Mouse (Mus musculus) Muller cell, postnatal 12 days (primary cell): ENCODE measurements around the gene Chchd5.

ENCODE experiments used
- DNase-seq: peaks from one replicate; pipeline ENCODE4 v3.0.0-alpha.2; 2015; ENCODE audit errors: inconsistent ontology term

Gene Chchd5

DNA sequence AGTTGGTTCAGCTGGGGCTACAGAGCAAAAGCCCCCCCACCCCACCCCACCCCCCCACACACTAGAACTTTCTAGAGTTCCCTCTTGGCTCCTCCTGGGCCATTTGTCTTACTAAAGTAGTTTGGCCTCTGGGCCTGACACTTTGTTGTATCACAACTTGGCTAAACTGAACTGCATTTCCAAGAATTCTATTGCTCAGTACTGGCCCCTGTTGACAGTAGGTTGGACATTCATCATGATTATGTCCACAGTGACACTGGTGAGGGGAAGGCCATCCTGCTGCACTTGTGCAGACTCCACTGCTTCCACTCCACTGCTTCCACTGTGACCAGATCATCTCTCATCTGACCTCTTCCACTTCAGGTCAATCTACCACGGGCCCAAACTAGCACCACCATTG lies 23.3 kb downstream of the Chchd5 start:
- no peak for DNase-seq

DNA sequence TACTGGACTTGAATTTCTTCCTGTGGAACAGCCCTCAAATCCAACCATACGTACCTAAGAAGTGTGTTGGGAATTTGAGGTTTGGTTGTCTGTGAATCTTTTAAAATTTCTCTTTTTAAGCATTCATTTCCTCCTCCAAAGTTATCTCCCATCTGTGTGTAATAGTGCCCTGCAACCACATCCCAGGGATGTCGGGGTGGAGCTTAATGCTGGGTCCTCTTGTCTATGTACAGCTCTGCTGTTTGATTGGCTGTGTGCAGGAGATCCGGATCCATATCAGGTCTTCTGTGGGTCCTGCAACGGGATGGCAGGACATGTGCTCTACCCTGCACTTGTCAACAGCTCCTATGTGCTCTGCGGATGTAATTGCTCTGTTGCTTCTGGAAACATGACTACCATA lies 35.3 kb downstream of the Chchd5 start:
- DNase-seq: no peak

DNA sequence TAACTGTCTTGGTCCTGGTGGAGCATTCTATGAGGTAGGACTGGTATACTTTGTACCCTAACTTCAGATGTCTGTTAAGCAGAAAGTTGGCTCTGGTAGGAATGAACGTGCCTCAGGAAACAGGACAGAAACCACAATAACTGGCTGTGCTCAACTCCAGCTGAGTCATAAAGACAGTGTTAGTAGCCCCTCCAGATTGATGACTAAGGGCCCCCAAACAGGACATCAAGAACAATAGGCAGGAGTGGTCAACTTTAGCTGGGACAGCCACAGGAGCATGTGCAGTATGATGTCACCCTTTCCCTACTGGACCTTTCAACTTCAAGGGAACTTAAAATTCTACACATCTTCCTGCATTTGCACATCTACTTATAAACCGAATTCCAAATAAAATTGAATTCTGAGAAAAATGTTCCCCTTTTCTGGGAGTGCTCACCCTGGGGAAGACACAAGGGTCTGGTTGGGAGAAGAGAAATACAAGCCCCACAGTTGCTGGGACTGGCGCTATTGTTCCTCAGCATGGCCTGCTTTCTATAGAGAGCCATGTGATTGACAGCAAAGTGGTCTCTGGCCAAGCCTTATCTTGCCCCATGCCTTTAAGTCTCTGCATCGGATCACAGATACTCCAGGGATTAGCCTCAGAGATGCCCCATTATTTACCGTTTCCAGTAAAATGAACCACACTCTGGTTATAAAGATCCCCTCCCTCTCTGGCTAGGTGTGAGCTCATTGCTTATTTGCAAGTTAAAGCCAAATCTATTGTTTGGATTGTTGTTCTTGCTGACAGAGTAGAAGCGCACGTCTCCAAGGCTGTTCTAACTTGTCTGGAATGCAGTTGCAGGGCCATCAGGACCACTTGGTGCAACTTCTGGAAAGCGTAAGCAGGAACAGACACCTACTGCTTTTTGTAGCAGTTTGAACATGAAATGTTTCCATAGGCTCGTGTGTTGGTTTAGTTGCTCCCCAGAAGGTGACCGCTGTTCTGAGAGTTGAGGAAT lies 37.3 kb downstream of the Chchd5 start:
- peak; percentile 38 for DNase-seq

DNA sequence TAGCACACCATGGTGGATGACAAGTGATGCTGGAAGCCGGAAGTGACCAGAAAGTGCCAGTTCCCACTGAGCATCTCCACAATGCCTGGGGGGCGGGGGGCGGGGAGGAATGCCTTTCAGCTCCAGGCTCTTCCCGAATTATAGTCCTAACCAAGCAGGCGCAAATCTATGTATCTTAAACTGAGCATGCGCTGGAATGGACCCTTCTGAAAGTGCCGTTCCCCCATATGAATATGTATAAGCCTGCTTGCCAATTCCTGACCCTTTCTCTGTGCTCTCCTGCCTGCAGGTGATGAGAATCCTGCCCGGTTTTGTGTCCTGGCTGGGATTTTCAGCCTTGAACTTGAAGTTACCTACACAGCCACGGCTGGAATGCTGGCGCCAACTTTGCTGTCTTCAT lies 43.9 kb downstream of the Chchd5 start:
- DNase-seq: no peak

DNA sequence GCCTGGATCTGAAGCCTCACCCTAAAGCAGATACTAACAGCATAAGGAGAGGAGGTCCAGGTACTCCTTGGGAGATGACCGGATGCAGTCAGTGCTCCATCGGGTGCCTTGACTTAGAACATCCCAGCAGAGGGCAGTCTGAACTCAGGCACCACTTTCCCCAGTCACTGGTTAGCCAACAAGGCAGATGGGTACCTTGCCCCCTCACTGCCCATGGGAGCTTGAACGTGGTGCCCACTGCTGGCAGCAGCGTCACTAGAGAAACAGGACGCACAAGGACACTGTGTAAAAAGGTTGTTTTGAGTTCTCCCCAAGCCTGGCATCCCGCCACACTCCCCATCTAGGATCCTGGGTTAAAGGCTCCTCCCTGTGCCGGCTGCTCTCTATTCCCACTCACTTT lies 45.0 kb downstream of the Chchd5 start:
- DNase-seq: peak; percentile 60

DNA sequence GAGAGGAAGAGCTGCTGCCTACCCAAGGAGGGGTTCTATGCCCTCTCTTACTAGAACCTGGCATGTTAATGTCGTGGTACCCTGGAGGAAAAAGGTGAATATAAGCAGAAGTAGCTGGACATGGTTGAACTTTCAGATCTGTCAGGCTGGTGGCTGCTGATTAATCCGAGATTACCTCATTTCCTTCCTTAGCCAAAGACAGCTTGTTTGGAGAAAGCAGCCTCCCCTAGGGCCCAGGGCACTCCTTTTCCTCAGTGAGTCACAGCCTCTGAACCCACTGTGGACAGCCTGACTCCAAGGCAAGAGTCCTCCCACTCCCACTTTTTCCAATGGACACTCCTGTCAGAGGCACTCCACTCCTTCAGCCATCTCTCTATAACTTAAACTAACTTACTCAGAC lies 46.1 kb downstream of the Chchd5 start:
- DNase-seq: no peak

DNA sequence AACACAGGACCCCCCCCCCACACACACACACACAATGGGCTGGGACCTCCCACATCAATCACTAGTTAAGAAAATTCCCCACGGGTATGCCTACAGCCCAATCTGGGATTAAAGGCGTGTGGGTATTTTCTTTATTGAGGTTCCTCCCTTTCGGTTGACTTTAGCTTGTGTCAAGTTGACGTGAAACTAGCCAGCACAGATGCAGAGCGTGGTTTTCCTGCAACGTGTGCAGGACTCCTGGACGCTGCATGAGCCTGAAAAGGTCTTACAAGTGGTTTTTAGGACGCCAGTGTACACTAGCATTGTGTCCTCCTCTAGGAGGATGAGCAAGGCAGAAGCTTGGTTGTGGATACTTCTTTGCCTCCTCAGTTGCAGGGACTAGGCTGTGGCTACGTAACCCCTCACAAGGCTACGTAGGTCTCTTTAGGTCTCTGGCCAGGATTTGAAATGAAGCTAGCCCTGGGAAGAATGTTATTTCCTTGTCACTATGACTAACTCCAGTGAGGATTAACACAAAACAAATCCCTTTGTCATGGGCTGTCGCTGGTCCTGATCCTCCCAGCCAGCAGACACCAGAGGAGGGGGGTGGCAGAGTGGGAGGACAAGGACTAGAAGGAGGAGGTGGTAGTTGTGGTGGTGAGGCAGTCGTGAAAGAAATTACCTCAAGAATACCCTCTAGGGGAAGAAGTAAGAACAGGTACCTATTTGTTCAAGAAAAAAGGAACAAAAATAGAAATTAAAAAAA lies 47.3 kb downstream of the Chchd5 start:
- no peak for DNase-seq

DNA sequence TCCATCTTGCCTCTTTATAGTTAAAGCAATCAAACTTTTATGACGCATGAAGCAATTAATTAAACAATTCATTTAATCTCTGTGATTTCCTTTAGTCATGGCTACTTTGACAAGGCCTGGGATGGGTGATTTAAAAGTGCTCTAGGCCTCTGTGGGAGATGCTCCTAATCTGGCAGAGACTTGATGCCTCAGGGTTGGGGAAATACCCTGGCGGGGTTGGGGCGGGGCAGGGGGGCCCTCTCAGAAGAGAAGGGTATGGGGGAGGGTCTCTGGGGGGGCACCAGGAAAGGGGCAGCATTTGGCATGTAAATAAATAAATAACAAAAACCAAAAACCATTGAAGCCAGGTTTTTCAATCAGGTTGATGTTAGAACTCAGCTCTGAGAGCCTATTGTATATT lies 48.2 kb downstream of the Chchd5 start:
- DNase-seq: no peak

DNA sequence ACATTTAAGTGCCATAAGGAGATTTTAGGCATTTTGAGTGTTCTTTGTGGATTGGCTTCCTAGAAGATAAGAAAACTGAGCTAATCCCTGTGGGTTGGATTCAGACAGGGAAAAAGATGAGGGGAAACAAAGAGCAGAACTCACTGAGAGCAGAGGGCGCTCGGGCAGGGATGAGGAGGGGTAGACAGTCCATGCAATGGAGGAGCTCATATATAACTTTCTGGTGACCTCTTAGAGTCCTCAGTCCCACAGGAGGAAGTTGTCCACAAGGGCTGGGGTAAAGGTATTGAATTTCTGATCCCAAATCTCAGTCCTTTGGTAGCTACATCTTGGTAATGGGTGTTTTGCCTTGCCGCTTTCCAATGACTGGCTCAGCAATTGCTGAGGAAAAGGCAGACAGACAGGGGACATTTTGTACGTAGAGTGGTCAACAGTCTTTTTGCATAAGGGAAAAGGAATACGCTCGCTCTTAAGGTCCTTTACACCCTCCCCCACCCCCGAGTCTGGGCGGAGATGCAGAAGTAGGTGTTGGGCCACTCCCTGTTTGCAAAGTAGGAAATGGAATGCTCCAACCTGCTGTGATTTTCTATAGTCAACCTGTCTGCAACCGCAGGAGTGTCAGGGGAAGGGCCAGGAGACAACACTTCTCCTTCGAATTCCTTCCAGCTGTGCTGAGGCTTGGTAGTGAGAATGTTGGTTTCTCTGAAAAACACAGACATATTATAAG lies 48.8 kb downstream of the Chchd5 start:
- DNase-seq: no peak

DNA sequence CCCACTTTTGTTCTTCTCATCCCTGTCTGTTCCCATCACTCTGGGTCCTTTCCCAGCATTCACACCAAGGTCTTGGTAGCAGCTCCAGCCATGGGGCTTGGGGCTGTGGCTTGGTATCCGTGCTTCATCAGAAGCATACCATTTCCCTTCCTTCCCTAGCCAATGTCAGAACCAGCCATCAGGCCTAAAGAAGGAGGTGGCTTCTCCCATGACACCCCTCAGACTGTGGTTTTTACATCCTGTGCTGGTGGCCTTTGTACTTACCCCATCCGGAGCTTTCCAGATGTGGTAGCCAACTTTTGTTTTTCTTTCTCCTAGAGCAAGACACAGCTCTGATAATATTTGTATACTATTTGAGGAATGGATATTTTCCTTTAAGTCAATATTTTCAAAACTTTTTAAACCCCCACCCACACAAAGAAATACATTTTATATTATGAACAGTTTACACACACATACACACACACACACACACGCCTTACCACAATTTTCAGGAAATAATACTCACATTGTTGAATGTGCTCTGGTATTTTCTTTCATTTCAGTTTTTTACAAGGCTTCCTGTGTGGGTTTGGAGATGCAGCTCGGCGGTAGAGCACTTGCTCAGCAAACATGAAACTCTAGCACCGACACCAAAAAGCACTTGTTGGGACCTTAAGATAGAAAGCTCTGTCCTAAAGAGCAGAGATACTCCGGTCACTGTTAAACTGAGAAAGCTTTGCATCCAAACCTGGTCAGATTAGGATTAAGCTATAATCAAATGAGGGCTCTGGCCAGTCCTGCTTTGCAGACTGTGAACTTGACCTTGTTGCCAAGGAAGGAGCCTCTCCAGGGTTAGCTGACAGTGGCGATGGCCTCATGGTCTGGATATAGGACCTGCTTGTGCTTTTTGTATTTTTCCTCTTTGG lies 50.7 kb downstream of the Chchd5 start:
- no peak for DNase-seq

DNA sequence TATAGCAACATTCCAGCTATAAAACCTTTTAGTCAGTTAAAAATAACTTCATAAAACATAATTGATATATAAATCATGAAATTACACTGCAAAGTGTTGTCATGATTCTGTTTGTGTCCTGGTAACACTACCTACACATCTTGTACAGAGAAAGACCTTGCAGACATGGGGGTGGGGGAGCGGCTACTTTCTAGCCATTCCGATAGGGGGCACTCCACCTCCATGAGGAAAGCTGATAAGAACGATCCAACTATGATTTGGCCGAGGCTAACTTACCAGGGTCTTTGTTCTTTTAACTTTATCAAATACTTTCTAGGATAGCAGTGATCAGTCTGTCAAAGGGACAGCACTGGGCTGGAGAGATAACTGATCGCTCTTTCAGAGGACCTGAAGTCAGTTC lies 52.0 kb downstream of the Chchd5 start:
- DNase-seq: no peak

DNA sequence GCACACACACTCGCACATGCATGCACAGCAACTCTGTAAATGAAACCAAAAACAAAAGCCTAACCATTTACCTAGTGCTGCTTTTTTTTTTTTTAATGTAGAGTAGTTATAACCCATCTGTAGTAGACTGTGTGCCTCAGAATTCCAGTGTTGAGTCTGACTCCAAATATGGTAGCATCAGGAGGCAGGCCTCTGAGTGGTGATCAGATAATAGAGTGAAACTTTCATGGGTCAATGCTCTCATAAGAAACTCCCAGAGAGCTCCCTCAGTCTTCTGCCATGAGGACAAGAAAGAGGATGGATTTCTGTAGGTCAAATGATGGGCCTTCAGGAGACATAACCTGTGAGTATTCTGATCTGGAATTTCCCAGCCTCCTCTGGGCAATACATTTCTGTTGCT lies 52.9 kb downstream of the Chchd5 start:
- DNase-seq: no peak

DNA sequence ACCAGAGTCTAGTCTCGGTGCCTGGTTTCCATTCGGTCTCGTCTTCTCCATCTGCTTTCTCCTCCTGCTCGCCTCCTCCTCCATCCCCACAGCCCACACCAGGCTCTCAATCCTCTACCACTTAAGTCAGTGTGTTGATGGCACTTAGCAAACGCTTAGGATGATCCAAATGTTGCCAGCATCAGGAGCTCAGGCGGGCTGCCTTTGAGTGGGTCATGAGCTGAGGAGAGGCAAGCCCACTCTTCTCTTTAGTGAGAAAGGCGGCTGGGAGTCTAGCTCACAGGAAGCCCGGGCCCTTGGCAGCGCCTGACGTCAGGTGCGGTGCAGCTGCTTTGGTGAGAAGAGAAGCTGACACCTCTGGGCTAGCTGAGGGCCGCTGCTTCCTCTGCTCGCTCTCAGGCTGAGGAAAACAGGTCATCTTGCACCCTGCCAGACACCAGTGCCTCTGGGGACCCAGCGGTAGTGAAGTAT lies 54.1 kb downstream of the Chchd5 start:
- DNase-seq: no peak
